Mouse (Mus musculus) neural tube, embryonic 15.5 days (tissue): ENCODE results near the gene Olfr1107. TPM values are rescaled to one million over a fixed set of nuclear protein-coding genes. Genes with fewer than 3 reads are reported as not detected.

Experiments
- ATAC-seq: fragments of 200-750 bp; cut with Nextera tagmentation; 2 replicates; pipeline ENCODE4 v1.8.0; 2017; ENCODE audit warnings: mild to moderate bottlenecking, moderate TSS enrichment, moderate library complexity; ENCODE audit not compliant: low FRiP score
- H3K27ac ChIP-seq: fragments of 300-500 bp; sonication (generic); replicated peaks from 2 replicates; pipeline ENCODE4 v1.5.1; 2015; ENCODE audit warnings: mild to moderate bottlenecking, inconsistent platforms
- H3K27me3 ChIP-seq: fragments of 300-500 bp; sonication (generic); replicated peaks from 2 replicates; pipeline ENCODE4 v1.6.1; 2015; ENCODE audit warnings: inconsistent platforms
- H3K36me3 ChIP-seq: fragments of 300-500 bp; sonication (generic); 2 replicates; pipeline ENCODE4 v1.6.1; 2015; ENCODE audit warnings: inconsistent platforms
- H3K4me1 ChIP-seq: fragments of 300-500 bp; sonication (generic); 2 replicates; pipeline ENCODE4 v1.6.1; 2015; ENCODE audit warnings: inconsistent platforms
- H3K4me2 ChIP-seq: fragments of 300-500 bp; sonication (generic); 2 replicates; pipeline ENCODE4 v1.6.1; 2015; ENCODE audit warnings: inconsistent platforms, mild to moderate bottlenecking, moderate library complexity
- H3K4me3 ChIP-seq: fragments of 300-500 bp; sonication (generic); replicated peaks from 2 replicates; pipeline ENCODE4 v1.5.1; 2015; ENCODE audit warnings: mild to moderate bottlenecking, inconsistent platforms
- H3K9ac ChIP-seq: fragments of 300-500 bp; sonication (generic); replicated peaks from 2 replicates; pipeline ENCODE4 v1.6.1; 2015; ENCODE audit warnings: mild to moderate bottlenecking, inconsistent platforms
- H3K9me3 ChIP-seq: fragments of 300-500 bp; sonication (generic); replicated peaks from 2 replicates; pipeline ENCODE4 v1.6.1; 2016; ENCODE audit warnings: inconsistent platforms
- WGBS: fragments of 180-500 bp; shearing (Covaris S2); methylation state at CpG from one replicate; pipeline ENCODE4 v1.1.7; 2015; ENCODE audit warnings: mixed read lengths; 5-methylcytosine and 5-hydroxymethylcytosine counted together
- polyA plus RNA-seq: library from polyadenylated mRNA; unstranded; fragments of >200 nt; fragmentation: Nextera tagmentation; extraction: Ambion mirVana; gene quantifications from 2 replicates; pipeline ENCODE4 v1.2.1, GENCODE M21; 2015

Olfr1107 gene
- not detected in 2 replicates for polyA plus RNA-seq

- ATAC-seq = no peak
- Histone ChIP-seq H3K4me3 (no peak within 1 kb of the TSS), H3K9me3 (no peaks in the 10 kb centered on the region), H3K36me3 (no peaks in the 10 kb centered on the region), H3K27ac (no peak within 1 kb of the TSS), H3K9ac (no peak within 1 kb of the TSS), H3K27me3 (no peaks in the 10 kb centered on the region), H3K4me2 (no peak within 1 kb of the TSS), H3K4me1 (no peaks in the 10 kb centered on the region)
- WGBS = 83% methylated on average over 1 of the region's 1 CpGs
Observed at GRCm38 (mm10) chr2:87075717-87076116, at the start of gene Olfr1107. Olfr1107 (minus strand) TSS chr2:87075817.

- H3K27me3 ChIP-seq = no peaks in the 10 kb centered on the region
- H3K4me2 ChIP-seq = no peak within 1 kb of the TSS
- no peak within 1 kb of the TSS for H3K4me3 ChIP-seq
- no peak within 1 kb of the TSS for H3K9ac ChIP-seq
- no peaks in the 10 kb centered on the region for H3K4me1 ChIP-seq
- no peaks in the 10 kb centered on the region for H3K9me3 ChIP-seq
- no peaks in the 10 kb centered on the region for H3K36me3 ChIP-seq
- H3K27ac ChIP-seq = no peak within 1 kb of the TSS
- no peak for ATAC-seq
Observed at GRCm38 (mm10) chr2:87114467-87114866, 38.9 kb upstream of the Olfr1107 start, which contains the start of gene Olfr259. Olfr259 (minus strand) TSS chr2:87114567.

GRCm38 (mm10) chr2:87095908-87096307, 20.3 kb upstream of the Olfr1107 start, which contains the start of gene Olfr1109:
Olfr1109 (minus strand) TSS chr2:87096008.
- Histone ChIP-seq H3K4me1 (no peaks in the 10 kb centered on the region), H3K4me3 (no peak within 1 kb of the TSS), H3K9me3 (no peaks in the 10 kb centered on the region), H3K27ac (no peak within 1 kb of the TSS), H3K27me3 (no peaks in the 10 kb centered on the region), H3K36me3 (no peaks in the 10 kb centered on the region), H3K9ac (no peak within 1 kb of the TSS), H3K4me2 (no peak within 1 kb of the TSS)
- 83% methylated on average over 1 of the region's 1 CpGs for WGBS
- no peak for ATAC-seq

GRCm38 (mm10) chr2:87052173-87052572, 23.4 kb downstream of the Olfr1107 start, which contains the start of gene Olfr1106:
Olfr1106 (minus strand) TSS chr2:87052273.
- Histone ChIP-seq H3K36me3 (no peaks in the 10 kb centered on the region), H3K4me2 (no peak within 1 kb of the TSS)
- WGBS = 78% methylated on average over 1 of the region's 1 CpGs

GRCm38 (mm10) chr2:87036431-87036830, 39.2 kb downstream of the Olfr1107 start, which contains the start of gene Olfr1105:
Olfr1105 (minus strand) TSS chr2:87036531.
- Histone ChIP-seq H3K27me3 (no peaks in the 10 kb centered on the region), H3K36me3 (no peaks in the 10 kb centered on the region)

More at GRCm38 (mm10) chr2:87052173-87052572, 23.4 kb downstream of the Olfr1107 start, which contains the start of gene Olfr1106:
- Histone ChIP-seq H3K27ac (no peak within 1 kb of the TSS), H3K4me1 (no peaks in the 10 kb centered on the region), H3K27me3 (no peaks in the 10 kb centered on the region), H3K4me3 (no peak within 1 kb of the TSS), H3K9me3 (no peaks in the 10 kb centered on the region), H3K9ac (no peak within 1 kb of the TSS)
- ATAC-seq = no peak

GRCm38 (mm10) chr2:87026980-87027379, 48.6 kb downstream of the Olfr1107 start, which contains the start of gene Olfr1104:
Olfr1104 (minus strand) TSS chr2:87027080.
- Histone ChIP-seq H3K27ac (no peak within 1 kb of the TSS), H3K4me1 (no peaks in the 10 kb centered on the region), H3K4me2 (no peak within 1 kb of the TSS), H3K9me3 (no peaks in the 10 kb centered on the region), H3K27me3 (no peaks in the 10 kb centered on the region), H3K4me3 (no peak within 1 kb of the TSS), H3K9ac (no peak within 1 kb of the TSS), H3K36me3 (no peaks in the 10 kb centered on the region)
- no peak for ATAC-seq
- 76% methylated on average over 1 of the region's 1 CpGs for WGBS

More at GRCm38 (mm10) chr2:87036431-87036830, 39.2 kb downstream of the Olfr1107 start, which contains the start of gene Olfr1105:
- no peak for ATAC-seq
- H3K27ac ChIP-seq = no peak within 1 kb of the TSS
- no peak within 1 kb of the TSS for H3K4me3 ChIP-seq
- H3K4me2 ChIP-seq = no peak within 1 kb of the TSS
- no peak within 1 kb of the TSS for H3K9ac ChIP-seq
- H3K9me3 ChIP-seq = no peaks in the 10 kb centered on the region
- no peaks in the 10 kb centered on the region for H3K4me1 ChIP-seq

Other genes with a start within 250 kb of the Olfr1107 start
- not detected in 2 replicates for gene Olfr1095, start 224.1 kb downstream of the Olfr1107 start, polyA plus RNA-seq
- not detected in 2 replicates for gene Gm13723, start 201.0 kb downstream of the Olfr1107 start, polyA plus RNA-seq
- gene Olfr1097, start 183.6 kb downstream of the Olfr1107 start, polyA plus RNA-seq = not detected in 2 replicates
- gene Olfr1098, start 151.3 kb downstream of the Olfr1107 start, polyA plus RNA-seq = not detected in 2 replicates
- not detected in 2 replicates for gene Olfr1099, start 115.1 kb downstream of the Olfr1107 start, polyA plus RNA-seq
- not detected in 2 replicates for gene Olfr1100, start 95.9 kb downstream of the Olfr1107 start, polyA plus RNA-seq
- gene Olfr1101, start 84.6 kb downstream of the Olfr1107 start, polyA plus RNA-seq = not detected in 2 replicates
- not detected in 2 replicates for gene Olfr1102, start 77.4 kb downstream of the Olfr1107 start, polyA plus RNA-seq
- gene Olfr1104, start 48.7 kb downstream of the Olfr1107 start, polyA plus RNA-seq = not detected in 2 replicates
- not detected in 2 replicates for gene Olfr1105, start 39.3 kb downstream of the Olfr1107 start, polyA plus RNA-seq
- not detected in 2 replicates for gene Olfr1106, start 23.5 kb downstream of the Olfr1107 start, polyA plus RNA-seq
- not detected in 2 replicates for gene Olfr1109, start 20.2 kb upstream of the Olfr1107 start, polyA plus RNA-seq
- not detected in 2 replicates for gene Olfr259, start 38.8 kb upstream of the Olfr1107 start, polyA plus RNA-seq
- gene Olfr1110, start 64.5 kb upstream of the Olfr1107 start, polyA plus RNA-seq = not detected in 2 replicates
- gene Olfr1111, start 76.8 kb upstream of the Olfr1107 start, polyA plus RNA-seq = not detected in 2 replicates
- gene Olfr1112, start 112.0 kb upstream of the Olfr1107 start, polyA plus RNA-seq = not detected in 2 replicates
- gene Olfr1113, start 133.2 kb upstream of the Olfr1107 start, polyA plus RNA-seq = not detected in 2 replicates
- gene Olfr1115, start 172.2 kb upstream of the Olfr1107 start, polyA plus RNA-seq = not detected in 2 replicates
- not detected in 2 replicates for gene Olfr1116, start 191.7 kb upstream of the Olfr1107 start, polyA plus RNA-seq
- not detected in 2 replicates for gene Olfr1118, start 231.8 kb upstream of the Olfr1107 start, polyA plus RNA-seq